10 mouse cellular contexts compared by ENCODE assay signal in the genomic region with DNA sequence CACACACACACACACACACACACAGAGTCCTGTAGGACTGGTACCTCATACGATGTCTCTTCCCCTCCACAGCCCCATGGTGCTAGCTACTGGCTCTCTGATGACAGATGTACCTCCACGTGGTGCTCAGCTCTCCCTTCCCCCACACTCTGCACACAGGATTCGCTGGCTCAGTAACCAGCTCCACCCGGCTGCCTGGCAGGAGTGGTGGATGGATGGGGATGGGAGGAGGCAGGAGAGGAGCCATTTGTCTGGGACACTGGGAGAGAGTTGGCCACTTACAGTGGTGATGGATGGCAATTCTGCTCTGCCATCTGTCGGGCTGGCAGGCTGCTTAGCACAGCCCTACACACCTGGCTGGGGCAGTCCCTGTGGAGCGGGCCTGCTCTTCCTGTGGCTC.
DNase-seq lines count a peak whose midpoint lies in the region; ATAC-seq and TF ChIP-seq lines count a peak whose summit lies in the region.
"Had no signal": no experiment of that assay in that cellular context is flagged by ENCODE, and none has a peak within 500 bp of the region (broad histone marks: within the 10 kb centered on the region; RNA-seq: fewer than 3 reads in every experiment).

No protein-coding gene starts in this region.

- H3K36me3 ChIP-seq in neural tube, embryonic 12.5 days: no peaks in the 10 kb centered on the region

- H3K27me3 ChIP-seq in neural tube, embryonic 12.5 days (replicated peaks): no peaks in the 10 kb centered on the region; the same call in 1 of the 2 replicates

- H3K4me1 ChIP-seq in neural tube, embryonic 12.5 days: peaks cover 28% of the 10 kb centered on the region

- H3K9ac ChIP-seq in neural tube, embryonic 12.5 days: no peak overlapping the region

- no peak for TF ChIP-seq CTCF in layer of hippocampus, adult 2 months (conservative IDR thresholded peaks at IDR 0.05)

- H3K4me2 ChIP-seq in neural tube, embryonic 12.5 days (replicated peaks): 0 out of 2 replicates have a peak overlapping the region, but pooled peaks have one; percentile 7

- DNase-seq in adrenal gland, postnatal 14 days: peak; percentile 35
- DNase-seq in adrenal gland, postnatal 4 days (ENCODE audit: low spot score in 2 of 2): no peak
- peak; percentile 38 for DNase-seq in embryo, embryonic 11 days
- peak; percentile 63 to 65 for DNase-seq in layer of hippocampus, adult 2 months (ENCODE audit: low spot score in 2 of 2)
- DNase-seq in lung, postnatal 36 days: no peak
- no peak for DNase-seq in kidney, postnatal 36 days
- DNase-seq in heart, postnatal 4 days: no peak
- DNase-seq: adrenal gland, postnatal 25 days had no signal

- ATAC-seq in neural tube, embryonic 12.5 days (ENCODE audit: low FRiP score, low read depth): peak; percentile 83

- WGBS in neural tube, embryonic 12.5 days: 17% methylated on average over 6 of the region's 6 CpGs

- H3K4me3 ChIP-seq in layer of hippocampus, adult 2 months: no peak overlapping the region
- H3K4me3 ChIP-seq in neural tube, embryonic 12.5 days: no peak overlapping the region

- H3K9me3 ChIP-seq in neural tube, embryonic 12.5 days: no peaks in the 10 kb centered on the region

- peak overlapping the region; percentile 28; the same call in 1 of the 2 replicates for H3K27ac ChIP-seq in layer of hippocampus, adult 2 months
- H3K27ac ChIP-seq in neural tube, embryonic 12.5 days: no peak overlapping the region
- H3K27ac ChIP-seq: macrophage had no signal

Comparison
In these comparisons a context has a peak if more than half of its experiments do, and no peak if none do; other contexts are left out.
1. DNase-seq: peak in adrenal gland, postnatal 14 days (single experiment), embryo, embryonic 11 days (single experiment) and layer of hippocampus, adult 2 months (2 of 2); none in adrenal gland, postnatal 4 days (0 of 2), lung, postnatal 36 days (single experiment), kidney, postnatal 36 days (0 of 2) and heart, postnatal 4 days (single experiment).